Mouse (Mus musculus) frontal cortex, adult (tissue): ENCODE results near the gene Bsph2.

ENCODE experiments used
- ATAC-seq: cut with Nextera tagmentation; 2 replicates; pipeline ENCODE4 v1.9.2; 2017; ENCODE audit warnings: mild to moderate bottlenecking, moderate library complexity, mixed read lengths; ENCODE audit not compliant: low TSS enrichment

Gene Bsph2

DNA sequence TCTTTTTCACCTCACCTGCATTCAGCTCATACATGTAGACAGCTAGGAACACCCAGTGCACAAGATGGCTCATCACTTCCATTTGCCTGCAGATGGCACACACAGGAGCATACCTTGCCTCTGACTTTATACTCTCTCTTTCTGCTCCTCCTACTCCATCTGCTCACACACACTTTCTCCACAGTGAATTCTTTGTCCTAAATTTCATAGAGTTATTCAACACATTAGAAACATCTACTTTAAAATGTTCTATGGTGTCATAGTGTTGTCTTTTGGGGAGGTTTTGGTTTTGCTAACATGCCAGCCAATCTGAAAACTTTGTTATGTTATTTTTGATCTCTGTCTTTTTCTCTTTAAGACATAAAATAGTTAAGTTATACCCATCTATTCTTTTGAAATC, at the start of gene Bsph2:
Gene Bsph2, minus strand, starts transcription at position 101 of the 400 bp plus-strand sequence.
- no peak for ATAC-seq

DNA sequence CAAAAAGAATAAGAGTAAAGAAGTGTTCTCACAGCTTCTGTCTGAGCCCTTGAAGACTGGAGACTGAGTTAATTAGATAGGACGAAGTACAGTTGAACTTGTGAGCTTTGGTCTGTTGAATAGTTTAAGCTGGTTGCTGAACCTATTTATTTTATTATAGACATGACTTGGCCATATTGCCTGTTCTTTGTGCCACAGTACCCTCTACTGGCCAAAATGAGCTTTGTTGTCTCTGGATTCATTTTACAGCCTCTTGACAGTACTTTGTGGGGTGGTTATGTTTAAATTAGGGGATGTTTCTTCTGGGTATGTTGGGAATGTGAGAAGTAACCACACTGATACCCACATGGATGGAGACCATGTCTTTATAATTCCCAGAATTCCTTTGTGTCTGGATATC, 59.3 kb downstream of the Bsph2 start:
- no peak for ATAC-seq
